Mouse (Mus musculus) midbrain, embryonic 11.5 days (tissue): ENCODE measurements around the gene Ccdc30. TPM values are rescaled to one million over a fixed set of nuclear protein-coding genes. Genes with fewer than 3 reads are reported as not detected.

Experiments used
- ATAC-seq: fragments of 200-750 bp; cut with Nextera tagmentation; 2 replicates; pipeline ENCODE4 v1.8.0; 2017; ENCODE audit warnings: moderate TSS enrichment, moderate library complexity; ENCODE audit not compliant: low FRiP score
- DNase-seq: peaks from one replicate; pipeline ENCODE4 v3.0.0; 2015; ENCODE audit warnings: low spot score; ENCODE audit errors: missing footprints
- H3K27ac ChIP-seq: fragments of 300-500 bp; sonication (generic); 2 replicates; pipeline ENCODE4 v1.5.1; 2014; ENCODE audit warnings: low read depth, low read length
- H3K27me3 ChIP-seq: fragments of 300-500 bp; sonication (generic); 2 replicates; pipeline ENCODE4 v1.6.1; 2014; ENCODE audit warnings: mild to moderate bottlenecking, low read length, moderate library complexity, mixed read lengths; ENCODE audit not compliant: control insufficient read depth, insufficient read depth
- H3K36me3 ChIP-seq: fragments of 300-500 bp; sonication (generic); 2 replicates; pipeline ENCODE4 v1.6.1; 2014; ENCODE audit warnings: mild to moderate bottlenecking, low read length, moderate library complexity, mixed read lengths; ENCODE audit not compliant: control insufficient read depth, insufficient read depth
- H3K4me1 ChIP-seq: fragments of 300-500 bp; sonication (generic); 2 replicates; pipeline ENCODE4 v1.6.1; 2014; ENCODE audit warnings: low read length; ENCODE audit not compliant: control insufficient read depth, insufficient read depth
- H3K4me2 ChIP-seq: fragments of 300-500 bp; sonication (generic); 2 replicates; pipeline ENCODE4 v1.6.1; 2014; ENCODE audit warnings: mild to moderate bottlenecking, moderate library complexity
- H3K4me3 ChIP-seq: fragments of 300-500 bp; sonication (generic); 2 replicates; pipeline ENCODE4 v1.5.1; 2014; ENCODE audit warnings: low read depth, low read length
- H3K9ac ChIP-seq: fragments of 300-500 bp; sonication (generic); 2 replicates; pipeline ENCODE4 v1.6.1; 2014; ENCODE audit warnings: low read length
- H3K9me3 ChIP-seq: fragments of 300-500 bp; sonication (generic); 2 replicates; pipeline ENCODE4 v1.6.1; 2016; ENCODE audit warnings: low read length; ENCODE audit not compliant: control insufficient read depth
- WGBS: fragments of 180-500 bp; shearing (Covaris S2); extraction: QIAGEN DNeasy Blood & Tissue Kit; methylation state at CpG from one replicate; pipeline ENCODE4 v1.1.7; 2014; 5-methylcytosine and 5-hydroxymethylcytosine counted together
- polyA plus RNA-seq: library from polyadenylated mRNA; unstranded; fragments of >200 nt; fragmentation: Nextera tagmentation; extraction: Ambion mirVana; gene quantifications from 2 replicates; pipeline ENCODE4 v1.2.1, GENCODE M21; 2014

Ccdc30 gene
- polyA plus RNA-seq, 1 experiment from 2014 or later, result 10.4 TPM

DNA sequence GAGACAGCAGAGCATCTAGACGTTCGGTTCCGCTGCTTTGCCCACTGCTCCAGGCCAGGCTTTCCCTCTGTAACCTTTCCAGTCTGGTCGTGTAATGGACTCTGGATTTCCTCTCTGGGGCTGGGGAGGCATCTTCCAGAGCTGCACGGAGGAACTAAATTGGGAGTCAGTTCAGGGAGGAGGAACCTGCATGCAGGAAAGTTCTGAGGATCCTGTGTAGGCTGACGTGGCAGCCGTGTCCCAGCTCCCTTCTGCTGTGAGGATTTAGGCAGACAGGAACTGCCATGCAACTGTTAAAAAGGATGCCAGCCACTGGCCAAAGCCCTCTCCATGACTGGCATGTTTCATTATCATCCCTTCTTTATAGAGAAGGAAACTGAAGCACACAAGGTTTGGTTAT is 35.1 kb upstream of the Ccdc30 start:
- no peak overlapping the region for H3K4me2 ChIP-seq
- ATAC-seq (no peak), DNase-seq (no peak)
- no peaks in the 10 kb centered on the region for H3K27me3 ChIP-seq
- no peaks in the 10 kb centered on the region for H3K36me3 ChIP-seq
- H3K27ac ChIP-seq, result no peak overlapping the region
- peaks cover 4% of the 10 kb centered on the region for H3K4me1 ChIP-seq
- no peak overlapping the region for H3K9ac ChIP-seq
- H3K4me3 ChIP-seq, result no peak overlapping the region
- H3K9me3 ChIP-seq, result no peaks in the 10 kb centered on the region
- WGBS, result 72% methylated on average over 7 of the region's 7 CpGs

DNA sequence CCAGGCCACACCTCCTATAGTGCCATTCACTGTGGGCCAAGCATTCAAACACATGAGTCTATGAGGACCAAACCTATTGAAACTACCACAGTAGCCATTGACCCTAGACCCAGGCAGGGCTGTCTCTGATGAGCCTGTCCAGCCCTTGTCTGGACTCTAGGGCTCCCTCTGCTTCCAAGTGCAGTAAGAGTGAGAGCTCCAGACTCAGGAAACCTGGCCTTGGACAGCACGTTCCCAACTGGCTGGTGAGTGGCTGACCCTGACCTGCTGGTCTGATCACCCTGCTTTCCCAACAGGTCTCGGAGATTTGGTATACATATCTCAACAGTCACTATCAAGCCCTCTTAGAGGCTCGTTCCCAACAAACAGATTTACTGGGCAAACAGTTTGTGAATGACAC is 32.5 kb upstream of the Ccdc30 start:
- no peaks in the 10 kb centered on the region for H3K4me1 ChIP-seq
- H3K27ac ChIP-seq, result no peak overlapping the region
- H3K36me3 ChIP-seq, result no peaks in the 10 kb centered on the region
- H3K9ac ChIP-seq, result no peak overlapping the region
- 84% methylated on average over 3 of the region's 3 CpGs for WGBS
- no peak overlapping the region for H3K4me2 ChIP-seq
- no peak for ATAC-seq
- DNase-seq, result no peak
- no peaks in the 10 kb centered on the region for H3K9me3 ChIP-seq
- no peak overlapping the region for H3K4me3 ChIP-seq
- H3K27me3 ChIP-seq, result no peaks in the 10 kb centered on the region

DNA sequence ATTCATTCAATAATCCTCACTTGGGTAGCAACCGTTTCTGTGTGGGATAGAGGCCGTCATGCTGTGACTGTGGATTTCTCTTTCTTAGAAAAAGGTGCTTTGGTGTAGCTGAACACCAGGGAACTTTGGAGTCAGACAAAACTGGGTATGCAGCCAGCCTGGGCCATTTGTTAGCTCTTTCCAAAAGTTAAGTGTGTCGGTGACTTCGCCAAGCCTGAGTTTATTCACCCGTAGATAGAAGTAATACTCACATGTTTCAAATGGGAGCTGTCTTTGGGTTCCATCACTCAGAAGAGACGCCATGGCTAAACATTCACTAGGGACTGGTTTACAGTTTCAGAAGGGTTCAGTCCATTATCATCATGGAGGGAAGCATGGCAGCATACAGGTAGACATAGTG is 31.9 kb upstream of the Ccdc30 start:
- no peaks in the 10 kb centered on the region for H3K36me3 ChIP-seq
- no peak for DNase-seq
- H3K9me3 ChIP-seq, result no peaks in the 10 kb centered on the region
- no peak overlapping the region for H3K4me3 ChIP-seq
- no peaks in the 10 kb centered on the region for H3K4me1 ChIP-seq
- 92% methylated on average over 6 of the region's 6 CpGs for WGBS
- H3K4me2 ChIP-seq, result no peak overlapping the region
- H3K27me3 ChIP-seq, result no peaks in the 10 kb centered on the region
- no peak overlapping the region for H3K27ac ChIP-seq
- H3K9ac ChIP-seq, result no peak overlapping the region
- no peak for ATAC-seq

DNA sequence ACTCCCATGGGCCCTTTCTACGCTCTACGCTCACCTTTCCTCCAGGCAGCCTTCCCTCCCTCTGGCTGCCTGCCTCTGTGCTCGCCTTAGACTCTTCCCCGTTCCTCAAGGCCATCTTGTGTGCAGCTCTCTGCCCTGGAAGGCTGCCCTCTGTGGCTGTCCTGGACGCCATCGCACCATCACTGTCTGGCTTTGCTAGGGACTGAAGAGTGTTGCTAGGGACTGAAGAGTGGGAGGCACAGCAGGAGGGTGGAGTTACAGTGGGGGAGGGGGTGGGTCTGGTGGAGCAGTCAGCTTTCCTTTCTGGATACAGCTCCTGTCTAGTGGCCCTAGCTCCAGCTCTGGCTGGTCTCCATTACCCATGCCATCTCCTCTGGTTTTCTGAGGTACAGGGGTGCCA is 27.2 kb upstream of the Ccdc30 start:
- H3K36me3 ChIP-seq, result no peaks in the 10 kb centered on the region
- no peak overlapping the region for H3K4me3 ChIP-seq
- DNase-seq, result no peak
- ATAC-seq, result no peak
- H3K27me3 ChIP-seq, result no peaks in the 10 kb centered on the region
- no peak overlapping the region for H3K9ac ChIP-seq
- no peak overlapping the region for H3K4me2 ChIP-seq
- WGBS, result 51% methylated on average over 6 of the region's 6 CpGs
- no peaks in the 10 kb centered on the region for H3K4me1 ChIP-seq
- no peak overlapping the region for H3K27ac ChIP-seq
- no peaks in the 10 kb centered on the region for H3K9me3 ChIP-seq

DNA sequence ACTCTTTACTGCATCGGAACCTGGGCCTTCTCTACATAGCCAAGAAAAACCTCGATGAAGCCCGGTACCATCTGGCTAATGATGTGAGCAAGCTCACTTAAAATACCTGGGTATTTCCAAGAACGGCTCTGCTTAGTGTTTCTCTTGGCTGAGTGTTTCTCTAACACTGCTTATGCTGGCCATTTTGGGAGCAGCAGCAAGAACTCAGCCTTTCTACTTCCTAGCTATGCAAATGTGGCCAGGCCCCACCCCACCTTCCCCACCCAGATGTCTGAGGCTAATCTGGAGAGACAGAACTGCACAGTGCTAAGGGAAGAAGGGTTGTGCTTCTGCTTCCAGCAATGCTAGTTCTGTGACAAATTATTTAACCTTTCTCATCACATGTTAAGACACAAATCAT is 26.5 kb upstream of the Ccdc30 start:
- no peak for ATAC-seq
- Histone ChIP-seq H3K27ac (no peak overlapping the region), H3K4me1 (no peaks in the 10 kb centered on the region), H3K9ac (no peak overlapping the region), H3K9me3 (no peaks in the 10 kb centered on the region), H3K27me3 (no peaks in the 10 kb centered on the region), H3K4me3 (no peak overlapping the region), H3K4me2 (no peak overlapping the region), H3K36me3 (no peaks in the 10 kb centered on the region)
- WGBS, result 95% methylated on average over 4 of the region's 4 CpGs
- DNase-seq, result no peak

DNA sequence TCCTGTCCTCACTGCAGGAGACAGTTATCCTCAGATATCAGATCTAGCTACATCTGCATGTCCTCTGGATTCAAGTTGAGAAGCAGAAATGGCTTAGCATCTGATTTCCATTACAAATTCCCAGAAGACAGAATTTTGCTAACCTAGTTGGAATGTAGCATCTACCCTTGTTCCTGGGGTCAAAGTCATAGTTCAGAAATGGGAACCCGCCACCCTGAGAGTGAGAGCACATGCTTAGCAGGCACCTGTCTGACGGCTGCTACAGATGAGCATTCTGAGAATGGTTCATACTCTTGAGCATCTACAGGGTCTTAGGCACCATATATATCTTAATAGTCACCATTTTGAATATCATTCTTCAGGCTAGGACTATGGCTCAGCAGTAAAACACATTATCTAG is 22.6 kb upstream of the Ccdc30 start:
- Histone ChIP-seq H3K36me3 (no peaks in the 10 kb centered on the region), H3K27me3 (no peaks in the 10 kb centered on the region), H3K27ac (no peak overlapping the region), H3K4me1 (no peaks in the 10 kb centered on the region), H3K9ac (no peak overlapping the region), H3K4me3 (no peak overlapping the region), H3K9me3 (no peaks in the 10 kb centered on the region), H3K4me2 (no peak overlapping the region)
- DNase-seq, result no peak
- WGBS, result 91% methylated on average over 2 of the region's 2 CpGs
- ATAC-seq, result no peak

DNA sequence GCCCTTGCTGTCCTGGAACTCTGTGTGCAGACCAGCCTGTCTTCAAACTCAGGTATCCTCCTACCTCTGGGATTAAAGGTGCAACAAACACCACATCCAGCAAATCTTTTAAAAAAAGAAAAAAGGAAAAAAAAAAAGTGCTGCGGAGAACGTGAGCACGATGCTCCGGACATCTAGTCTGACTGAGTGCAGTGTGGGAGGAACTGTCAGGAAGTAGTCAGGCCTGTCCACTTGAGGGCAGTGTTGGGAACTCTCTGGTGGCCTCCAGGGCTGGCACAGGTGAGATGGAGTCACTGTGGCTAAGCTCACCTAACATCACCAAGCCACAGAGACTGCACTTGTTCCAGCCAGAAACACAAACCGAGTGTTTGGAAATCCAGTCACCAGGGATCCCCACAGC is 15.4 kb upstream of the Ccdc30 start:
- DNase-seq (no peak), ATAC-seq (no peak)
- Histone ChIP-seq H3K36me3 (no peaks in the 10 kb centered on the region), H3K4me1 (no peaks in the 10 kb centered on the region), H3K4me2 (no peak overlapping the region), H3K4me3 (no peak overlapping the region), H3K27ac (no peak overlapping the region), H3K27me3 (no peaks in the 10 kb centered on the region), H3K9ac (no peak overlapping the region), H3K9me3 (no peaks in the 10 kb centered on the region)
- WGBS, result 31% methylated on average over 5 of the region's 5 CpGs

DNA sequence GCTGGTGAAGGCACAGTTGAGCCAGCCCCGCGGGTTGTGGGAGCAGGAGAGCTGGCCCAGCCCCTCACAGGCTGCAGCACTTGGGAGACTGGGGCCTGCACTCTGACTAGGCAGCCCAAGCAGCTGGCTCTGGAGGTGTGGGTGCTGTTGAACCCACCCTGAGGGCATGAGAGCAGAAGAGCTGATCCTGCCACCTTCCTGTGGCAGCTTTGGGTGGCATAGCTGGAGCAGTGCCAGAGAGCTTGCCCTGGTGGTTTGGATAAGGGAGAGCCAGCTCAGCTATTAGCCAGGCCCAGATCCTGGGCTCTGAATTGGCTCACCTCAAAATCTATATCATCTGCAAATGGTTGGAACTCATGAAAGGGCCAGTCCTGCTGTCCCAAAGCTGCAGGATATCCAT is 12.4 kb upstream of the Ccdc30 start:
- Histone ChIP-seq H3K4me1 (peaks cover 5% of the 10 kb centered on the region), H3K36me3 (no peaks in the 10 kb centered on the region), H3K4me3 (no peak overlapping the region), H3K27me3 (no peaks in the 10 kb centered on the region), H3K27ac (no peak overlapping the region), H3K9ac (no peak overlapping the region), H3K9me3 (no peaks in the 10 kb centered on the region), H3K4me2 (no peak overlapping the region)
- DNase-seq (no peak), ATAC-seq (no peak)
- WGBS, result 69% methylated on average over 2 of the region's 2 CpGs

DNA sequence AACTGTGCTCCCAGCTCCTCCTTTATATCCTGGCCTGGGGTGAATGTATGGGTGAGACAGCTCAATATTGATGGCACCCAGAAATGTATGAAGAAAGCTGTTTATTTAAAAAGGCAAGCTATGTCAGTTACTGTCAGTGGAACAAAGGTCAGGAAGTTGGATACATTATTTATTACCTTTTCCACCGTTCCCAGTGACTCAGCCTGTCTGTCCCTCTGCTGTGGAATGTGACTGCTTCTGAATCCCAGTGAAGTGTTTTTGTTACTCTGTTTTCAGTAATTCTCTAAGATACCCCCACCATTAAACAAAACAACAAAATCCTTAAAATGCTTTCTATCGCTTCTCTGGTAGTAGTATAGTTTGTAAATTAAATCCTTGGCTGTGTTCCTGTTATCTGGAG is 10.3 kb upstream of the Ccdc30 start:
- Histone ChIP-seq H3K4me3 (no peak overlapping the region), H3K27me3 (no peaks in the 10 kb centered on the region), H3K36me3 (no peaks in the 10 kb centered on the region), H3K9me3 (no peaks in the 10 kb centered on the region), H3K4me1 (peaks cover 12% of the 10 kb centered on the region), H3K27ac (no peak overlapping the region), H3K4me2 (no peak overlapping the region), H3K9ac (no peak overlapping the region)
- no peak for DNase-seq
- 72% methylated on average over 2 of the region's 2 CpGs for WGBS
- no peak for ATAC-seq

DNA sequence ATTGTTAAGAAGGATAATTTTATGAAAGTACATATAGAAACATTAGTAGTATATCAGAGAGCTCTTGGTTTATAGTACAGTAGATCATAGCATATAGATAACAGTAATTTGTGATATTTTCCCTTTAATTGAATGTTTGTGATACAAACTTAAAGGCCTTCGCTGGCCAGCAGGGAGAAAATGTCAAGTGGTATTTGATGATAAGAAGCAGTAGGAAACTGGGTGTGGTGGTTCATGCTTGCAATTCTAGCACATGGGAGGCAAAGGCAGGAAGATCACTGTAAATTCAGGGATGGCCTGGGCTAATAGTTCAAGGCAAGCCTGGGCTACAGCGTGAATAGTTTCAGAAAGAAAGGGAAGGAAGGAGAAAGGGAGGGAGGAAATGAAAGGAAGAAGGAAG is 9.8 kb upstream of the Ccdc30 start:
- H3K27ac ChIP-seq, result no peak overlapping the region
- no peak for ATAC-seq
- H3K4me3 ChIP-seq, result no peak overlapping the region
- no peaks in the 10 kb centered on the region for H3K9me3 ChIP-seq
- H3K4me2 ChIP-seq, result no peak overlapping the region
- no peak overlapping the region for H3K9ac ChIP-seq
- H3K4me1 ChIP-seq, result peaks cover 12% of the 10 kb centered on the region
- 88% methylated on average over 2 of the region's 2 CpGs for WGBS
- no peaks in the 10 kb centered on the region for H3K27me3 ChIP-seq
- no peak for DNase-seq
- no peaks in the 10 kb centered on the region for H3K36me3 ChIP-seq
